Mouse (Mus musculus) brain, embryonic 14.5 days (tissue): ENCODE results near the gene Mitd1. TPM values are rescaled to one million over a fixed set of nuclear protein-coding genes. Genes with fewer than 3 reads are reported as not detected.

Source experiments
- DNase-seq: peaks from one replicate; pipeline ENCODE4 v3.0.0-alpha.2; 2011; ENCODE audit warnings: low read depth
- CTCF ChIP-seq: fragments of 200-500 bp; IDR thresholded peaks from 2 replicates; pipeline ENCODE4 v1.5.1; 2012; ENCODE audit warnings: inconsistent platforms, mild to moderate bottlenecking, moderate library complexity, borderline replicate concordance; ENCODE audit not compliant: insufficient read depth, insufficient read length; ENCODE audit errors: extremely low read depth
- POLR2A ChIP-seq: fragments of 200-500 bp; IDR thresholded peaks from 2 replicates; pipeline ENCODE4 v1.6.1; 2012; ENCODE audit warnings: mild to moderate bottlenecking, inconsistent platforms, borderline replicate concordance; ENCODE audit not compliant: poor library complexity, insufficient read depth, insufficient read length, severe bottlenecking; ENCODE audit errors: extremely low read depth
- polyA plus RNA-seq: library from polyadenylated mRNA; depleted of rRNA; stranded (reverse); fragments of >200 nt; gene quantifications from 2 replicates; pipeline ENCODE4 v1.2.3, GENCODE M21; 2012; rRNA removed

Gene Mitd1
- polyA plus RNA-seq, result 16.5 and 19.1 TPM in 2 replicates

- peak; percentile 28; the same call in 1 of the 2 replicates for TF ChIP-seq POLR2A
- TF ChIP-seq CTCF, result no peak
- DNase-seq, result peak; percentile 97
Observed at GRCm38 (mm10) chr1:37890025-37890652, at the start of gene Mitd1, which contains the start of gene Mrpl30. Gene Mitd1, minus strand, starts transcription at chr1:37890411. Gene Mrpl30, plus strand, starts transcription at chr1:37890477.

GRCm38 (mm10) chr1:37931806-37932205 is 41.6 kb upstream of the Mitd1 start:
- no peak for TF ChIP-seq POLR2A
- no peak for TF ChIP-seq CTCF
- peak; percentile 29 for DNase-seq

- no peak for TF ChIP-seq POLR2A
- TF ChIP-seq CTCF, result no peak
Observed at GRCm38 (mm10) chr1:37925971-37926370, 35.8 kb upstream of the Mitd1 start.

GRCm38 (mm10) chr1:37922536-37922935 is 32.3 kb upstream of the Mitd1 start:
- TF ChIP-seq CTCF (no peak), POLR2A (no peak)
- DNase-seq, result peak; percentile 9

More at GRCm38 (mm10) chr1:37925971-37926370, 35.8 kb upstream of the Mitd1 start:
- DNase-seq, result no peak

GRCm38 (mm10) chr1:37918096-37918495 is 27.9 kb upstream of the Mitd1 start:
- no peak for DNase-seq
- TF ChIP-seq POLR2A (no peak), CTCF (no peak)

GRCm38 (mm10) chr1:37917666-37918065 is 27.5 kb upstream of the Mitd1 start:
- TF ChIP-seq POLR2A, result no peak
- TF ChIP-seq CTCF, result no peak
- DNase-seq, result no peak

- TF ChIP-seq POLR2A, result no peak
- no peak for TF ChIP-seq CTCF
- no peak for DNase-seq
Observed at GRCm38 (mm10) chr1:37916393-37916792, 26.2 kb upstream of the Mitd1 start, which contains the start of gene Lyg2. Gene Lyg2, minus strand, starts transcription at chr1:37916493.

GRCm38 (mm10) chr1:37912751-37913150 is 22.5 kb upstream of the Mitd1 start:
- TF ChIP-seq POLR2A (no peak), CTCF (no peak)
- no peak for DNase-seq

GRCm38 (mm10) chr1:37903178-37903577 is 13.0 kb upstream of the Mitd1 start:
- DNase-seq, result peak; percentile 43
- TF ChIP-seq CTCF, result peak; percentile 32; the same call in 1 of the 2 replicates
- TF ChIP-seq POLR2A, result no peak

GRCm38 (mm10) chr1:37900288-37900687 is 10.1 kb upstream of the Mitd1 start:
- no peak for DNase-seq
- TF ChIP-seq POLR2A (no peak), CTCF (no peak)

GRCm38 (mm10) chr1:37899816-37900215 is 9.6 kb upstream of the Mitd1 start:
- no peak for DNase-seq

GRCm38 (mm10) chr1:37894606-37895005 is 4.4 kb upstream of the Mitd1 start:
- TF ChIP-seq CTCF, result no peak
- no peak for TF ChIP-seq POLR2A
- no peak for DNase-seq

More at GRCm38 (mm10) chr1:37899816-37900215, 9.6 kb upstream of the Mitd1 start:
- no peak for TF ChIP-seq CTCF
- TF ChIP-seq POLR2A, result no peak
